Mouse (Mus musculus): ENCODE results near the gene Cnpy1. TPM values are rescaled to one million over a fixed set of nuclear protein-coding genes. Genes with fewer than 3 reads are reported as not detected.

The Cnpy1 gene
- total and polyA plus RNA-seq, 2 experiments: under 0.01 TPM; not detected in 1

- no peaks in the 10 kb centered on the region for H3K36me3 ChIP-seq (ENCODE audit: control insufficient read depth, insufficient read depth, low read length)
- H3K4me1 ChIP-seq (ENCODE audit: control insufficient read depth, insufficient read depth, low read length): no peaks in the 10 kb centered on the region
- H3K27me3 ChIP-seq (ENCODE audit: control insufficient read depth, insufficient read depth, low read length): no peaks in the 10 kb centered on the region
- DNase-seq (ENCODE audit: extremely low read depth, low read depth, low spot score): no peak
- no peak overlapping the region for H3K4me3 ChIP-seq (ENCODE audit: insufficient read depth, low read depth, low read length)
- H3K27ac ChIP-seq (replicated peaks; ENCODE audit: insufficient read depth, low read depth, low read length): no peak overlapping the region
- no peaks in the 10 kb centered on the region for H3K79me2 ChIP-seq (ENCODE audit: control insufficient read depth, insufficient read depth, low read length)
- WGBS: 50% methylated on average over 7 of the region's 7 CpGs
- TF ChIP-seq POLR2A (IDR thresholded peaks at IDR 0.05; ENCODE audit: extremely low read depth, insufficient read depth, low read length) (no peak), CTCF (IDR thresholded peaks at IDR 0.05; ENCODE audit: low read depth, low read length) (no peak)
- H3K9ac ChIP-seq (ENCODE audit: low read depth, low read length): no peak overlapping the region
These were observed 46.3 kb downstream of the Cnpy1 start for GRCm38 (mm10) chr5:28199089-28199873.

GRCm38 (mm10) chr5:28195473-28195872 is 50.1 kb downstream of the Cnpy1 start:
- 46% methylated on average over 2 of the region's 2 CpGs for WGBS
- H3K27me3 ChIP-seq (ENCODE audit: control insufficient read depth, insufficient read depth, low read length): no peaks in the 10 kb centered on the region
- no peaks in the 10 kb centered on the region for H3K79me2 ChIP-seq (ENCODE audit: control insufficient read depth, insufficient read depth, low read length)
- TF ChIP-seq CTCF (IDR thresholded peaks at IDR 0.05; ENCODE audit: low read depth, low read length) (no peak), POLR2A (IDR thresholded peaks at IDR 0.05; ENCODE audit: extremely low read depth, insufficient read depth, low read length) (no peak)
- H3K9ac ChIP-seq (ENCODE audit: low read depth, low read length): no peak overlapping the region
- DNase-seq (ENCODE audit: extremely low read depth, low read depth, low spot score): no peak
- no peak overlapping the region for H3K4me3 ChIP-seq (ENCODE audit: insufficient read depth, low read depth, low read length)
- no peak overlapping the region for H3K27ac ChIP-seq (replicated peaks; ENCODE audit: insufficient read depth, low read depth, low read length)
- no peaks in the 10 kb centered on the region for H3K4me1 ChIP-seq (ENCODE audit: control insufficient read depth, insufficient read depth, low read length)
- H3K36me3 ChIP-seq (ENCODE audit: control insufficient read depth, insufficient read depth, low read length): no peaks in the 10 kb centered on the region

GRCm38 (mm10) chr5:28192099-28192454 is 53.5 kb downstream of the Cnpy1 start:
- Histone ChIP-seq H3K4me1 (ENCODE audit: control insufficient read depth, insufficient read depth, low read length) (no peaks in the 10 kb centered on the region), H3K4me3 (ENCODE audit: insufficient read depth, low read depth, low read length) (no peak overlapping the region), H3K9ac (ENCODE audit: low read depth, low read length) (no peak overlapping the region), H3K79me2 (ENCODE audit: control insufficient read depth, insufficient read depth, low read length) (no peaks in the 10 kb centered on the region), H3K36me3 (ENCODE audit: control insufficient read depth, insufficient read depth, low read length) (no peaks in the 10 kb centered on the region), H3K27ac (replicated peaks; ENCODE audit: insufficient read depth, low read depth, low read length) (no peak overlapping the region), H3K27me3 (ENCODE audit: control insufficient read depth, insufficient read depth, low read length) (0 out of 2 replicates have a peak, but pooled peaks cover 2% of the 10 kb centered on the region)
- no peak for TF ChIP-seq CTCF (IDR thresholded peaks at IDR 0.05; ENCODE audit: low read depth, low read length)
- no peak for TF ChIP-seq POLR2A (IDR thresholded peaks at IDR 0.05; ENCODE audit: extremely low read depth, insufficient read depth, low read length)
- WGBS: 55% methylated on average over 4 of the region's 4 CpGs
- DNase-seq (ENCODE audit: extremely low read depth, low read depth, low spot score): no peak

GRCm38 (mm10) chr5:28191201-28192098 is 54.2 kb downstream of the Cnpy1 start:
- WGBS: 61% methylated on average over 3 of the region's 3 CpGs
- Histone ChIP-seq H3K27ac (replicated peaks; ENCODE audit: insufficient read depth, low read depth, low read length) (no peak overlapping the region), H3K36me3 (ENCODE audit: control insufficient read depth, insufficient read depth, low read length) (no peaks in the 10 kb centered on the region), H3K79me2 (ENCODE audit: control insufficient read depth, insufficient read depth, low read length) (no peaks in the 10 kb centered on the region), H3K9ac (ENCODE audit: low read depth, low read length) (no peak overlapping the region), H3K4me1 (ENCODE audit: control insufficient read depth, insufficient read depth, low read length) (no peaks in the 10 kb centered on the region), H3K4me3 (ENCODE audit: insufficient read depth, low read depth, low read length) (no peak overlapping the region), H3K27me3 (ENCODE audit: control insufficient read depth, insufficient read depth, low read length) (0 out of 2 replicates have a peak, but pooled peaks cover 2% of the 10 kb centered on the region)
- TF ChIP-seq CTCF (IDR thresholded peaks at IDR 0.05; ENCODE audit: low read depth, low read length): no peak
- no peak for TF ChIP-seq POLR2A (IDR thresholded peaks at IDR 0.05; ENCODE audit: extremely low read depth, insufficient read depth, low read length)
- no peak for DNase-seq (ENCODE audit: extremely low read depth, low read depth, low spot score)

GRCm38 (mm10) chr5:28179237-28179790 is 66.3 kb downstream of the Cnpy1 start:
- peaks cover 11% of the 10 kb centered on the region for H3K27me3 ChIP-seq (ENCODE audit: control insufficient read depth, insufficient read depth, low read length)
- no peak overlapping the region for H3K4me3 ChIP-seq (ENCODE audit: insufficient read depth, low read depth, low read length)
- WGBS: 62% methylated on average over 7 of the region's 7 CpGs
- H3K36me3 ChIP-seq (ENCODE audit: control insufficient read depth, insufficient read depth, low read length): no peaks in the 10 kb centered on the region
- H3K4me1 ChIP-seq (ENCODE audit: control insufficient read depth, insufficient read depth, low read length): no peaks in the 10 kb centered on the region
- H3K79me2 ChIP-seq (ENCODE audit: control insufficient read depth, insufficient read depth, low read length): no peaks in the 10 kb centered on the region
- no peak overlapping the region for H3K9ac ChIP-seq (ENCODE audit: low read depth, low read length)
- no peak for DNase-seq (ENCODE audit: extremely low read depth, low read depth, low spot score)
- no peak for TF ChIP-seq POLR2A (IDR thresholded peaks at IDR 0.05; ENCODE audit: extremely low read depth, insufficient read depth, low read length)
- TF ChIP-seq CTCF (IDR thresholded peaks at IDR 0.05; ENCODE audit: low read depth, low read length): no peak
- H3K27ac ChIP-seq (replicated peaks; ENCODE audit: insufficient read depth, low read depth, low read length): no peak overlapping the region
